Mouse (Mus musculus) embryonic facial prominence, embryonic 14.5 days (tissue): Measurements from ENCODE around the gene Selenof. TPM values are rescaled to one million over a fixed set of nuclear protein-coding genes. Genes with fewer than 3 reads are reported as not detected.

ENCODE experiments used
- ATAC-seq: fragments of 200-750 bp; cut with Nextera tagmentation; 2 replicates; pipeline ENCODE4 v1.8.0; 2017; ENCODE audit warnings: low read depth, moderate number of reproducible peaks, moderate TSS enrichment
- DNase-seq: peaks from one replicate; pipeline ENCODE4 v3.0.0-alpha.2; 2015; ENCODE audit warnings: low spot score
- H3K27ac ChIP-seq: fragments of 300-500 bp; sonication (generic); replicated peaks from 2 replicates; pipeline ENCODE4 v1.5.1; 2014; ENCODE audit warnings: low read depth, mild to moderate bottlenecking, low read length, moderate library complexity
- H3K27me3 ChIP-seq: fragments of 300-500 bp; sonication (generic); replicated peaks from 2 replicates; pipeline ENCODE4 v1.6.1; 2014; ENCODE audit warnings: low read length; ENCODE audit not compliant: control insufficient read depth, insufficient read depth
- H3K36me3 ChIP-seq: fragments of 300-500 bp; sonication (generic); 2 replicates; pipeline ENCODE4 v1.6.1; 2014; ENCODE audit warnings: low read length, mixed read lengths; ENCODE audit not compliant: control insufficient read depth, insufficient read depth
- H3K4me1 ChIP-seq: fragments of 300-500 bp; sonication (generic); 2 replicates; pipeline ENCODE4 v1.6.1; 2014; ENCODE audit warnings: antibody characterized with exemption, low read length; ENCODE audit not compliant: control insufficient read depth, insufficient read depth
- H3K4me2 ChIP-seq: fragments of 300-500 bp; sonication (generic); 2 replicates; pipeline ENCODE4 v1.6.1; 2014; ENCODE audit warnings: low read depth, mild to moderate bottlenecking, low read length, moderate library complexity, mixed read lengths
- H3K4me3 ChIP-seq: fragments of 300-500 bp; sonication (generic); 2 replicates; pipeline ENCODE4 v1.5.1; 2014; ENCODE audit warnings: low read depth, mild to moderate bottlenecking, low read length
- H3K9ac ChIP-seq: fragments of 300-500 bp; sonication (generic); 2 replicates; pipeline ENCODE4 v1.6.1; 2014; ENCODE audit warnings: low read depth, mild to moderate bottlenecking, low read length, moderate library complexity, mixed read lengths
- H3K9me3 ChIP-seq: fragments of 300-500 bp; sonication (generic); 2 replicates; pipeline ENCODE4 v1.6.1; 2016; ENCODE audit warnings: low read length; ENCODE audit not compliant: control insufficient read depth
- WGBS: fragments of 180-500 bp; shearing (Covaris S2); extraction: QIAGEN DNeasy Blood & Tissue Kit; methylation state at CpG from one replicate; pipeline ENCODE4 v1.1.7; 2014; 5-methylcytosine and 5-hydroxymethylcytosine counted together
- polyA plus RNA-seq: library from polyadenylated mRNA; unstranded; fragments of >200 nt; fragmentation: Nextera tagmentation; extraction: Ambion mirVana; gene quantifications from 2 replicates; pipeline ENCODE4 v1.2.1, GENCODE M21; 2014

The Selenof gene
- polyA plus RNA-seq, 1 experiment from 2014 or later: 561 TPM

DNA sequence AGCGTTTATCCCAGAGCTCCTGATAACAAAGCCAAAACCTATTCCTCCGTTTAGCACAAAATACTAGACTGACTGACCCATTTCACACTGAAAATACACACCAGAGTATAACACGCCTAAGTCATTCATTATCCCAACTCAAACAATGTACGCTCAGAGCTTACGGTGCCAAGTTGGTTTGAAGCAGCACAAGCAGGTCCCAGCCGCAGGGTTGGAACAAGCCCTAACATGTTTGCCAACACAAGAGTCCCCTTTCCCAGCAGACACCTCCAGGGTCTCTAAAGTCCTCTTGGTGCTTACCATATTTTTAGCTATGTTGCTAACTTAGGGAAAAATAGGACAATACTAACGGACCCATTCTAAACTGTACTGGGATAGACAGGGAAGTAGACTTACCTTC, 15.0 kb upstream of the Selenof start:
- 85% methylated on average over 7 of the region's 7 CpGs for WGBS
- Histone ChIP-seq H3K36me3 (no peaks in the 10 kb centered on the region), H3K27me3 (no peaks in the 10 kb centered on the region), H3K27ac (no peak overlapping the region), H3K4me3 (no peak overlapping the region), H3K4me2 (no peak overlapping the region), H3K4me1 (peaks cover 44% of the 10 kb centered on the region), H3K9ac (no peak overlapping the region), H3K9me3 (no peaks in the 10 kb centered on the region)
- peak; percentile 43 for DNase-seq
- ATAC-seq: 0 out of 2 replicates have a peak, but pooled peaks have one; percentile 23

DNA sequence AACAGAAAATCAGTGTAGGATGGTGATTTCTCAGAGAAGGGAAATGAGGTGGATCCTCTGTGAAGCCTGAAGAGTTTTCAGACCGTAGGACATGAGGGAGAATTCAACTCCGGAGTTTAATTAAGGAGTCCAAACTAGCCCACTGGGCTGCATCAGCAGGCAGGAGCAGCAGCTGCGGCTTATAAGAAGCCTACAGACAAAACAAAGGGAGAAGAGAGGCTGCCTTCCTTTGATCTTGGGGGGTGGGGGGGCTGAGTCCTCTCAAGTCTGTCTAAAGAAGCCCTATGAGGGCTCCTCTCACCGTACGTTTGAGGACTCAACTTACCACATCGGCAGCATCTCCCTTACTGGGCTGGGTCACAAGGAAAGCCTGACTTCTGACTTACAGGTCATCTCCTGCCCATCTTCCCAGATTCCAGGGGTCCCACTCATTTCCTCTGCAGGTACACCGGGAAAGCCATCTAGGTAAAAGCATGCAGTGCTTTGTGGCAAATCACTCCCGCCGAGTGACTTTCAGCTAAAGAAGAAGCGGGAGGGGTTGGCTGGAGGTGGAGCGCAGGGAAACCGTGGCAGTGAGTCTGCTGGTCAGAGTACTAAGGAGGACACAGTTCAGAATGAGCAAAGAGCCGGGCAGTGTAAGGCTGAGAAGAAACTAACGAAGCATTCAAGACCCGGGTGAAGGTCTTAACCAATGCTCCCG, 13.3 kb upstream of the Selenof start:
- 14% methylated on average over 16 of the region's 16 CpGs for WGBS
- Histone ChIP-seq H3K36me3 (no peaks in the 10 kb centered on the region), H3K27me3 (no peaks in the 10 kb centered on the region), H3K27ac (no peak overlapping the region), H3K4me2 (peak overlapping the region; percentile 44), H3K9me3 (no peaks in the 10 kb centered on the region), H3K4me1 (peaks cover 40% of the 10 kb centered on the region), H3K9ac (peak overlapping the region; percentile 31; the same call in 1 of the 2 replicates), H3K4me3 (peak overlapping the region; percentile 5; the same call in 1 of the 2 replicates)
- DNase-seq (no peak), ATAC-seq (no peak)

DNA sequence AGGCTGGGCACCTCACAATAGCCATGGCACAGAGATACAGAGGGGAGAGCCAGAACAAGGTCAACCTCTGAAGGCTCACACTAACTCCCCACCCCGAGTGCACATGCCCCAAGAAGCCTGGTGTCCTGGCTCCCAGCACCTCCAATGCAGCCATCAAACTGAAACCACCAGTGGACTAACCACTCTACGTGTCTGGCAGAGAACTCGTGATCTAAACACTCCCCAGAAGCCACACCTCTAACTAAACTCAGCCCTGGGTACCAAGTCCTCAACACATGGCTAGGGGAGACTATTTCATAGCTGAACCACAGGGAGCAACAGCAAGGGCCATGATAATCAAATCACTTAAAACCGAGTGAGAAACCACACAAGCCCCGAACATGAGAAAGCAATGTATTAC, 11.8 kb upstream of the Selenof start:
- H3K9ac ChIP-seq: no peak overlapping the region
- DNase-seq: peak; percentile 39
- no peaks in the 10 kb centered on the region for H3K27me3 ChIP-seq
- H3K9me3 ChIP-seq: no peaks in the 10 kb centered on the region
- ATAC-seq: no peak
- H3K4me2 ChIP-seq: peak overlapping the region; percentile 5; the same call in 1 of the 2 replicates
- peaks cover 36% of the 10 kb centered on the region for H3K4me1 ChIP-seq
- H3K27ac ChIP-seq: peak overlapping the region; percentile 10; the same call in 1 of the 2 replicates
- WGBS: 46% methylated on average over 5 of the region's 5 CpGs
- no peaks in the 10 kb centered on the region for H3K36me3 ChIP-seq
- H3K4me3 ChIP-seq: no peak overlapping the region

DNA sequence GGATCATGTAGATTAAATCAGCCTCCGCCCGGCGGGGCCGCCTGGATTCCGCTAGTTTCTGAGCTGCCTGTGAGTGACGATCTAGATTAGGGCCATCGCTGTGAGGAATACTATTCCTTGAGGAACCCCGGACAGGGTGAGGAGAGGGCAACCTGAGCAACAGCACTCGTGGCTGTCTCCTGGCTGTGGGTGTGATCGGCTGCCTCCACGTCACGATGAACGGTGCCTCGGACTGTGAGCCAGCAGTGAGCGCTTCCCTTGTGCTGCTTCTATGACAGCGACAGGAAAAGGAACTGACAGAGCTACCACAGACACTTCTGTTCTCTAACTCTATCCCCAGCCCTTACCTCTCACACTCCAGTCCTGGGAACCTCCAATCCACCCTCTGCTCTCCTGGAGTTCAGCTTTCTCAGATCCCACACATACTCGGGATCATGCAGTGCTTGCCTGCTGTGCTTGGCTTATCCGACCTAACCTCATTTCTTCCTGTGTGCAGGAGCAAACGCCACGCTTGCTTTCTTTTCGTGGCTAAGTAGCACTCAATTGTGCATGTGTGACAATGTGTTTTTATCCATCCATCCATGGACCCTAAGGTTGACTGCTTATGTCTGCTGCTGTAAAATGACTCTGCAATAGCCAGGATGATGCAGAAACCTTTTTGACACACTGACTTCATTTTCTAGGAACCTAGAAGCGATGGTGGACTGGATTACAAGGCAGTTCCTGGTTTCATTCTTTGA, 8.4 kb upstream of the Selenof start:
- H3K4me2 ChIP-seq: no peak overlapping the region
- DNase-seq (no peak), ATAC-seq (no peak)
- H3K4me3 ChIP-seq: no peak overlapping the region
- no peak overlapping the region for H3K27ac ChIP-seq
- H3K9ac ChIP-seq: no peak overlapping the region
- H3K36me3 ChIP-seq: no peaks in the 10 kb centered on the region
- no peaks in the 10 kb centered on the region for H3K9me3 ChIP-seq
- WGBS: 73% methylated on average over 22 of the region's 22 CpGs
- H3K4me1 ChIP-seq: peaks cover 30% of the 10 kb centered on the region
- no peaks in the 10 kb centered on the region for H3K27me3 ChIP-seq

DNA sequence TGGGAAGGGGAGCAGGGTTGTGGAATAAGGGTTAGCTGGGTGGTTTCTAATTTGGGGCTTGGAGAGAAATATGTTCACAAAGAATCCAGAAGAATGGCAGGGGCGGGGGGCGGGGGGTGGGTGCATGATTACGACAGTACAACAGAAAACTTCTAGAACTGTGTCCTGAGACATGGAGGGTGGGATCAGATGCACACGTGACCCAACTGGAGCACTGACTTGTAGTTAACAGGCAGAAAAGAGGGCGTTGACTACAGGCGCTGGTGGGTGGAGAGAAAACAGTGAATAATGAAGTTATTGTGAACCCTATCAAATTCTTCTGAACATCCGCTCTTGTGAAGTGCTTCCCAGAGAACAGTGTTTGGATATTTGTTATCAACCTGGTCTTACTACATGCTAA, 6.2 kb upstream of the Selenof start:
- DNase-seq (no peak), ATAC-seq (no peak)
- Histone ChIP-seq H3K27me3 (no peaks in the 10 kb centered on the region), H3K9ac (no peak overlapping the region), H3K4me2 (no peak overlapping the region), H3K36me3 (no peaks in the 10 kb centered on the region), H3K9me3 (no peaks in the 10 kb centered on the region), H3K4me3 (no peak overlapping the region), H3K27ac (no peak overlapping the region), H3K4me1 (peaks cover 18% of the 10 kb centered on the region)
- 88% methylated on average over 7 of the region's 7 CpGs for WGBS

DNA sequence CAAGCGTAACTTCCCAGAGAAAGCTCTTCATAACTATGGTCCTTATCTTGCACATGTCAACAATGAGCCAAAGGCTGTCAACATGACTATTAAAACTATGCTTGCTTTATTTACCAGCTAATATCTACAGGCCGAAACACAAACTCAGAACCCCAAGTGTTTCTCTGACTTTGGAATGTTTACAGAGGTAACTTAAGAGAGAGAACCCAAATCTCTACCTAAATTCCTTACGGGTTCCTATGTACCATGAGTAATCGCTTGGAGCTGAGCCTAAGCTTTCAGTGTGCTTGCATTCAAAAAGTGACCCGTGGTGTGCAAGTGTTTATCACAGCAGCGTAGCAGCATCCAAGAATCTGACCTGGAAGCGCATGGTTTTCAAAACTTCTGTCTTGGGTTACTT, 4.9 kb upstream of the Selenof start:
- H3K9me3 ChIP-seq: no peaks in the 10 kb centered on the region
- no peaks in the 10 kb centered on the region for H3K27me3 ChIP-seq
- DNase-seq: no peak
- ATAC-seq: no peak
- H3K9ac ChIP-seq: no peak overlapping the region
- 84% methylated on average over 7 of the region's 7 CpGs for WGBS
- H3K4me3 ChIP-seq: no peak overlapping the region
- peaks cover 9% of the 10 kb centered on the region for H3K4me1 ChIP-seq
- no peak overlapping the region for H3K27ac ChIP-seq
- no peaks in the 10 kb centered on the region for H3K36me3 ChIP-seq
- H3K4me2 ChIP-seq: no peak overlapping the region

DNA sequence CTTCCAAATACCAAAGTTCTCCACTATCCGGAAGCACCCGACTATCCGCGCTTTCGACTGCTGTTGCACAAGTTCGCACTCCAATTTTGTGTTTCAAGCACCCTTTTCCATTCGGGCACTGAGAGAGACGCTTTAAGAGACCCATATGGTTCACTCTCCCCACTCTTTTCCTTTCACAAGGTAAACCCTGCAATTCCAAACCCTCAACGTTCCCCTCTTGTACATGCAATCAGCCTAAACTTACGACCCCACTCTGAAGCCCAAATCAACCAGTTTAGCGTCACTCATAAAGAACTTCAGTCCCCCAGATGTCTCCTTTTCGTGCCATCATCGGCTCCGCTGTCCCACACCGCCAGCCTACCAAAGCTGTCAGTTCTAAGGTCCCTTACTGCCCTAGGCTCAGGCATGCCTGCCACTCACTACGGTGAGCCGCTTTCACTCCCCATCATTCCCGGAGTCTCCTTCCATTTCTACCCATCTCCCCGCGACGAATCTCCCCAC, 1.2 kb upstream of the Selenof start:
- peak overlapping the region; percentile 88 for H3K4me3 ChIP-seq
- peak overlapping the region; percentile 89 for H3K9ac ChIP-seq
- ATAC-seq (no peak), DNase-seq (no peak)
- H3K9me3 ChIP-seq: no peaks in the 10 kb centered on the region
- H3K36me3 ChIP-seq: peaks cover 10% of the 10 kb centered on the region; the same call in 1 of the 2 replicates
- H3K27ac ChIP-seq: no peak overlapping the region
- 0% methylated on average over 21 of the region's 21 CpGs for WGBS
- H3K4me1 ChIP-seq: peaks cover 18% of the 10 kb centered on the region
- no peaks in the 10 kb centered on the region for H3K27me3 ChIP-seq
- H3K4me2 ChIP-seq: peak overlapping the region; percentile 95

DNA sequence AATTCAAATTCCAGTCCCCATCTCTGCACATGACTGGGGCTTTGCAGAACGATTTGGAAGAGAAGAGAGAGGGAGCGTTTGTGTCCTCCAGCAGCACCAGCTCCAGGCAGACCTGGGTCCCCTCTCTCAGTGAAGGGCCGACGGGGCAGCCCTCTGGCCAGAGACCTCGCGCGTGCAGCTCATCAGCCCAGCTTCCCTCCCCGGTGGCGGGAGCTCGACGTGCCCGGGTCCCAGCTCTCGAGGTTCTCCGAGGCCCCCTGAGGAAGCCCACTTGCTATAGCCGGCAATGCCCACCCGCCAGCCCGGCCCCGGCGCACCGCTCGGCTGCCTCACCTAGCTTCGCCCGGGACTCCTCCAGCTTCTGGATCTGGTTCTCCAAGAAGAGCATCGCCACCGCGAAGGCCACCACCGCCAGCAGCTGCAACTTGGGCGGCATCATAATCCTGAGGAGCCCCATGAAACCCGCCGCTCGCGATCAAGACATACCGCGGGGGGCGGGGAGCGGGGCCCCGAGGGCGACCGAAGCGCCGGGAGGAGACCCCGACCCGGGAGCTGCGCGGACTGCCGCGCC, 618 bp upstream of the Selenof start:
- H3K4me2 ChIP-seq: peak overlapping the region; percentile 95
- H3K36me3 ChIP-seq: peaks cover 16% of the 10 kb centered on the region; the same call in 1 of the 2 replicates
- H3K4me3 ChIP-seq: peak overlapping the region; percentile 88
- WGBS: 0% methylated on average over 27 of the region's 47 CpGs
- peak overlapping the region; percentile 89 for H3K9ac ChIP-seq
- no peaks in the 10 kb centered on the region for H3K9me3 ChIP-seq
- peaks cover 18% of the 10 kb centered on the region for H3K4me1 ChIP-seq
- H3K27me3 ChIP-seq: no peaks in the 10 kb centered on the region
- DNase-seq (peak; percentile 36), ATAC-seq (peak; percentile 10)
- H3K27ac ChIP-seq: peak overlapping the region; percentile 84
